Mouse (Mus musculus): ENCODE data around the gene Dclk1.

- TF ChIP-seq TAL1 (conservative IDR thresholded peaks at IDR 0.05; ENCODE audit: low read depth, low read length), result no peak
- TF ChIP-seq CTCF (IDR thresholded peaks at IDR 0.05; ENCODE audit: low read depth, low read length), result no peak
- TF ChIP-seq GATA1 (IDR thresholded peaks at IDR 0.05; ENCODE audit: borderline replicate concordance, low read length), result no peak
These were observed 346.1 kb downstream of the Dclk1 start for GRCm38 (mm10) chr3:55587972-55588946.
